Mouse (Mus musculus) cortical plate, adult 2 months (tissue): ENCODE results near the gene Gm45062.

Source experiments
- CTCF ChIP-seq: fragments of 200-500 bp; IDR thresholded peaks from 2 replicates; pipeline ENCODE4 v1.5.1; 2011; ENCODE audit warnings: mild to moderate bottlenecking, control low read depth, low read length; ENCODE audit not compliant: insufficient read depth; ENCODE audit errors: extremely low read depth
- POLR2A ChIP-seq: fragments of 200-500 bp; IDR thresholded peaks from 2 replicates; pipeline ENCODE4 v1.6.1; 2011; ENCODE audit warnings: mild to moderate bottlenecking, low read length, control low read depth; ENCODE audit not compliant: insufficient read depth; ENCODE audit errors: extremely low read depth

DNA sequence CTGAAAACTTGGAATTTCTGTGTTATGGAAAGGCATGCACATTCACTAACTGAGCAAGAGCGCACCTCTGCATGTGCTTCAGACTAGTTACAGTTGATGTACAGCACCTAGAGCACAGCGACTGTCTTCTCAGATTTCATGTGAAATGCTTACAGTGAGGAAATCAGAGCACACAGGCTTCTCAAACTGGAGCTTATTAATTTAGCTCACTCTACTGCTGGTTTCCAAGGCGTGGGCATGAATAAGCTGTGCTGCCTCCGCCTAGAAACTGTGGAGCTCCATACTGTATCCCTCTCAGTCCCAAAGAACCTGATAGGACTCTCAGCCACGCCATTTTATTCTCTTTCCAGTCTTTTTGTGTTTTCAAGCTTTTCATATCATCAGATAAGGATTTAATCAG, 143.9 kb downstream of the Gm45062 start:
- TF ChIP-seq CTCF (no peak), POLR2A (no peak)
